Mouse (Mus musculus): ENCODE measurements around the gene Polg2.
"Not testable (repeated sequence)": the region's sequence is repeated elsewhere in the genome, so short reads cannot be mapped to it uniquely, and the experiment has no call there.

Polg2 gene

DNA sequence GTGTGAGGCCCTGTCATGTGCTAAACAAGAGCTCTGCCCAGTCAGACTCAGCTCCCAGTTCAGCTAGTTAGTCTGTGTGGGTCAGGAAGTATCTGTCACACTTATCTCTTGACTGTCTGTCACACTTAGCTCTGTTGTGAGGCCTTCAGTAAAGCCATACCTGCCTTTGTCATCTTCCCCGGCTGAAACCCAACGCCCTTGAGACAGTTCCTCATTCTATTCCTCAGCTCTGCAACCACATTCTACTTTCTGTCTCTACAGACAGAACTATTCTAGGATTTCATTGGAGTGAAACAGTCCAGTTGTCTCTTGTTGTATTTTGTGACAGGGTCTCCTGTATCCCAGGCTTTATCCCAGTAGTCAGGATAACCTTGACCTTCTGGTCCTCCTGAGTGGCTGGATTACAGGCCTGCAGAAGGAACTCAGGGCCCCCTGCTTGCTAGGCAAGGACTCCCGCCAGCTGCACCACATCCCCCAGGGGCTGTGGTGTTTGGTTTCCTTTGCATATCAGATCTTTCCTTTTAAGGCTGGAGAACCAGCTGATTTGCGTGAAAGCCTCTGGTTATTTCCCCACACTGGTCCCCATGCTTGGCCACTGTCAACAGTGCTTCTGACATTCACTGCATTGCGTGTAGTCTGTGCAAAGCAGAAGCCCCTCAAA lies 17.1 kb downstream of the Polg2 start:
- no peak for DNase-seq (ENCODE audit: low spot score in 2 of 2)

DNA sequence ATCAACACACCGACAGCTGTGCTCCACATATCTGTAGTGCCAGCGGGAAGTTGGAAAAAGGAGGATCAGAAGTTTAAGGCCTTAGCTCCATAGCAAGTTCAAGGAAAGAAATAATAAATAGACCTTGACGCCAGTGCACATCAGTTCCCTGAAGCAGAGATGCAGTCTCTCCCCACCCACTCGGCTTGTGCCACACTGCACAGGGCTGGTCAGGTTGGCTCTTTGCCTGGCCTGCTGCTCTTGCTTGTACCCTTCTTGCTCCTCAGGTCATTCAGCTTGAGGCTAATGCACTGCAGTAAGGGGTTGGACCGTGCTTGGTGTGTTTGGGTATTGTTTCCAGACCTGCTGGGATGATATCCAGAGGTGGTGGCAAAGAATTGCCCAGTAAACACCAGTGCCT lies 18.8 kb downstream of the Polg2 start:
- no peak for DNase-seq (ENCODE audit: low spot score in 2 of 2)

DNA sequence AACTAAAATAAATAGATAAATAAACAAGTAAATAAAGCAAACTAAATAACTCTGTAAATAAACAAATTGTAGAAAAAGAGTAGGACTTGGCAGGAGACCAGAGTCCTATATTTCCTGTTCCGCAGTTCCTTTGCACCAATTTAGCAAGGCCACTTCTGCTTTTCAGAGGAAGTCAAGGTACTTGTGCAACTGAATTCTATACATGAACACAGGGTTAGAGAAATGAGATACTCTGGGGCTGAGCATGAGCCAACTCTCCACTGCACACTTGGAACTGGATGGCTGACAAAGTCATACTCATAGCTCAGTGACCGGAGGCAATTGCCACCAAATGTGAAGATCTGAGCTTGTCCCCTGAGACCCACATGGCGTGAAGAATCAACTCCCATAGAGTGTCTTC lies 20.3 kb downstream of the Polg2 start:
- DNase-seq (ENCODE audit: low spot score in 2 of 2) = no peak

DNA sequence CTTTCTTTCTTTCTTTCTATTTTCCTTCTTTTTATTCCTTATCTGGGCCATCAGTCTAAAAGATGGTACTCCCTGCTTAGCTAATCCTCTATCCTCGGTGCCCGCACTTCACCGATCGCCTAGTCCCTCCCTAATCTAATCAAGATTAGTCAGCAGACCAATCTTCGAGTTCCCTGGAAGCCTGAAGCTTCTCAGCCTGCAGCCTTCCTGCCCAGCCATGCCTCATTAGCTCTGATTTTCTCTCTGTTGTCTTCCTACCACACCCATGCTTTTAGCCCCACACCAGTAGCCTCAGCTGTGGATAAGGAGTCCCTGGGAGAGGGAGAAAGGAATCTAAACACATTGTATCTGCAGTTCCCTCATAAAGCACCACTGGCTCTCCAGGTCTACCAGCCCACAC lies 23.8 kb downstream of the Polg2 start:
- no peak for DNase-seq (ENCODE audit: low spot score in 2 of 2)

DNA sequence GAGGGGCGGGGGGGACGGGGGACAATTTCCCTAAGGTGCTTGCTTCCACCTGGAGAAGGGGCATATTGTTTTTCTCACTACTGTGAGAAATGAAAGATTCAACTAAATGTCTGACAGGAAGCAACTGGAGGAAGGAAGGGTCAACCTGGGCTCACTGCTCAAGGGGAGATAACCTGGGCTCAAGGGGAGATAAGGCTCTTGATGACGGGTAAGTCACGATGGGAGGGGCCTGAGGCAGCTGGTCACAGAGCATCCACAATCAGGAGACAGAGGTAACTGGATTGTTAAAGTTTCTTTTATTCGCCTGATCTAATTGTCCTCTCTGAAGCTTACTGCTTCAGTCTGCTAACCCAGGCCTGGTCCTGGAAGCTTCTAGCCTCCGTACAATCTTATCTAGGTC lies 26.0 kb downstream of the Polg2 start:
- DNase-seq (ENCODE audit: low spot score in 2 of 2) = no peak

DNA sequence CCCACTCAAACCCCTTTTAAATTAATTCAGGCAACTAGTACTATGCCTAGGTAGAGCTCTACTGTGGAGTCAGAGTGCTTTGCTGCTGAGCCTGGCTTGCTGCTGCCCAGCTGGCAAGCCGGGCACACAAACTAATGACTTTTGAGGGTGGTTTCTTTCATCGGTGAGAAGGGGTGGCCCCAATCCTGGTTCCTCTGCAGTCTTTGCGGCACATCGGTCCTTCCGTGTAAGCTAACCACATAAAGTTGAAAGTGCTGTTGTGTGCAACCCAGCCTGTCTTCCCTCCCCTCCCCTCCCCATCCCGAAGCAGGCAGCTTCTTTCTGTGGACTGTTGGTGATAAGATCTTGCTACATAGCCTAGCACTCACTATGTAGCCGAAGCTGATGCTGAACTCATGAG lies 27.2 kb downstream of the Polg2 start:
- no peak for DNase-seq (ENCODE audit: low spot score in 2 of 2)

DNA sequence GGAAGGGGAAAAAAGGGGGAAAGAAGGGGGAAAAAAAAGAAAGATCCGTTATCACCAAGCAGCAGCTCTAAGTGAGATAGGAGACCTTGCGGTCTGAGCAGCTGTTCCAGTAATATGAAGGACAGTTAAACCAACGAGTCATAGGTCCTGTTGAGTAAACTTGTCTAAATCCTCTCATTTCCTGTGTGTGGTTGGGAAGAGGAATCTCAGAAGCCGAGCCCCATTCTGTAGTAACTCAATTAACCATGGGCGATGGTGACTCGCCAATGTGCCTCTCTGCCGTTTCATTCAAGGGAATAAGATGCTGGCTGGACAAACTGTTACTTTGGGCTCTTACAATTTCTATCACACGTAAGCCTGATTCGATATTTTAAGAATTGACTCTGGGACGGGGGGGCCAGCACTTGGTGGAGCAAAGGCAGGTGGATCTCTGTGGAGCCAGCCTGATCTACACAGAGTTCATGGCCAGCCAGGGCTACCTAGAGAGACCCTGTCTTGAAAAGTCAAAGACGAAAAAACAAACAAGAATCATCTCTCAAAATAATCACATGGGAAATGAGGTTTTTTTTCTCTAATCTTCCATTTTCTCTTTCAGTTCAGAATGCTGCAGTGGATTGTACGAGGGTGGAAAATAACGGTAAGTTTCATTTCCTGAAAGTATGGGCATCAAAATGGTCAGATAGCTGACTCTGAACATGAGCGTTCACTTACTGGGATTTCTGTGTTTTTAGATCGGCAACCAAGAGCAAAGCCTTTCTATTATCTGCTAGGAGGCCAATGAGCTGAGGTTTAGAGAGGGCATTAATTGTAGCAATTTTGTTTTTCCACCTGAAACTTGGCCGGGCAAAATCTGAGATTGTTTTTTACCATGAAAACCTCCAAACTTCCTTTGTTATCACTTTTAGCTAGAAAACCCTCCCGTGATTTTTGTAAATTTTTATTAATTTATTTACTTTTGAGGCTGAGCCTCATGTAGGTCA lies 28.0 kb downstream of the Polg2 start, which contains the start of gene Milr1:
Gene Milr1 (plus strand): TSS at position 188 of the 980 bp plus-strand sequence.
- no peak for DNase-seq (ENCODE audit: low spot score in 2 of 2)

DNA sequence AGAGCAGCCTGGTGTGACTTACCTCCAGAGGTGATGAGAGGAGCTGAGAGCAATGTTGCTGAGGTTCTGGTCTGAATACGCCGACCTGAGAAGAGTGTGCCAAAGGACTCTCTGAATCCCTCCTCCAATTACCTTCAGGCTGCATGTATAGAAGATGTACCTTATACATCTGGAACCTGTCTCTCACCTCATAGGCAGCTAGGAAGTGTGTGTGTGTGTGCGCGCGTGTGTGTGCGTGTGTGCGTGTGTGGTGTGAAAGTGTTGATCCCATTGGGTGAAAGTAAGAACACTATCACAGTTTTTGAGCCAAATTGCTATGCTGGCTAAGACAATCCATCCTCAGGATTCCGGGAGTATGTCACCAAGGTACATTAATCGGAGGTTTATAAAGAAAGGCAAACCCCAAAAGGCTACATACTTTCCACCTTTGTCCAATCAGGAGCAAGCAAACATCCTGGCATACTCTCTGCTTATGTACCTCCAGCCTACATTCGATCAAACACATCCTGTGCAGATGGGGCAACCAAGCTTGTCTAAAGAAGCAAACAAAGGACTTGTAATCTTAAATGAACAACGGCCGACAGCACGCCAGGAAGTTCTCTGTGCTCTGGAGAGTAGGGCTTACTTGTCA lies 29.1 kb downstream of the Polg2 start, which contains the start of gene Pecam1:
Gene Pecam1 (minus strand): TSS at position 508 of the 631 bp plus-strand sequence.
- DNase-seq (ENCODE audit: low spot score in 2 of 2) = no peak

DNA sequence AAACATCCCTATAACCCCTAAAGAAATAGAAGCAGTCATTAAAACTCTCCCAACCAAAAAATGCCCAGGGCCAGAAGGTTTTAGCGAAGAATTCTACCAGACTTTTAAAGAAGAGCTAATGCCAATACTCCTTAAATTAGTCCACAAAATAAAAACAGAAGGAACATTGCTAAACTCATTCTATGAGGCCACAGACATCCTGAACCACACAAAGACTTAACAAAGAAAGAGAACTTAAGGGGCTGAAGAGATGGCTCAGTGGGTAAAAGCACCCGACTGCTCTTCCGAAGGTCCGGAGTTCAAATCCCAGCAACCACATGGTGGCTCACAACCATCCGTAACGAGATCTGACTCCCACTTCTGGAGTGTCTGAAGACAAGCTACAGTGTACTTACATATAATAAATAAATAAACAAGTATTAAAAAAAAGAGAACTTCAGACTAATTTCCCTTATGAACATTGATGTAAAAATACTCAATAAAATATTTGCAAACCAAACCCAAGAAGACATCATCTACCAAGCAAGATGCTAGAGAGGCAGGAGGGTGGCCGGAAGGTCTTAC lies 29.7 kb downstream of the Polg2 start:
- not testable (repeated sequence) for DNase-seq (ENCODE audit: low spot score in 2 of 2)

DNA sequence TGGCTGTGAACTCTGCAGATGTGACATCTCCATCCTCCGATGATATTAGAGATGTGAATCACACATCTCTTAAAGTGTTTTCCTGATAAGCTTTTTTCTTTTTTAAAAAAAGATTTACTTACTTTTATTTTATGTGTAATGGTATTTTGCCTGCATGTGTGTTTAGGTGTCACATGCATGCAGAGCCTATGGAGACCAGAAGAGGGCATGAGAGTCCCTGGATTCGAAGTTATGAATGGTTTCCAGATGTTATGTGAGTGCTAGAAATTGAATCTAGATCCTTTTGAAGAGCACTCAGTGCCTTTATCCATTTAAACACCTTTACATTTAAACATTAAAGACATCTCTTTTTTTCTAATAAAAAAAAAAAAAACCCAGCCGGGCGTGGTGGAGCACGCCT lies 34.4 kb downstream of the Polg2 start:
- DNase-seq (ENCODE audit: low spot score in 2 of 2) = no peak

DNA sequence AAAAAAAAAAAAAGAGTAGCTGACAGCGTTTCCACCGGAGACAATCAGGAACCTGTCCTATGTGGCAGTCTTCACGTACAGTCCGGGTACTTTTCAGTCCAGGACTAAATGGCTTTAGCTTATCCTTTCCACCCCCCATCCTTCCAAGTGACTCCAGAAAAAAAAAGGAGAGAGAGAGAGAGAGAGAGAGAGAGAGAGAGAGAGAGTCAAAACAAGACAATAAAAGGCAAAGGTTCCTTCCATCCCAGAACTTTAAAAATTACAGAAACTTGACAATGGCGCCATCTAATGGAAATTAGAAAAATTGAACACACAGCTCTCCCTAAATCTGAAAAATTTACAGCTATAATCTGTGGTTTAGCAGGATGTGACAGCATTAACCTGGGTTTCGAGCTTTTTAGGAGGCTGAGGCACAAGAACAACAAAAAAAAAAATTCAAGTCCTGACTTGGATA lies 36.9 kb downstream of the Polg2 start:
- no peak for DNase-seq (ENCODE audit: low spot score in 2 of 2)

DNA sequence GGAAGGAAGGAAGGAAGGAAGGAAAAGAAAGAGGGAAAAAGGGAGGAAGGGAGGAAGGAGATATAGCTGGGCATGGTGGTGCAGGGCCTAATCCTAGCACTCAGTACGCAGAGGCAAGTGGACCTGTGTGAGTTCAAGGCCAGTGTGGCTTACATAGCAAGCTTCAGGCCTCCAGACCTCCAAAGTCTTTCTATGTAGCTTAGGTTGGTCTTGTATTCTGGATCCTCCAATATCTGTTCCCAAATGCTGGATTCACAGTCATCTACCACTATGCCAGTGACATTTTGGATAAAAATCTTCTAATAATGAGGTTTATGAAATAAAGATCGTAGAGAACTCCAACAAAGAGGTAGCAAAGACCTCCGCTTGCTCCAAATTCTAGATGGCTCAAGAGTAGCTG lies 37.5 kb downstream of the Polg2 start:
- no peak for DNase-seq (ENCODE audit: low spot score in 2 of 2)

DNA sequence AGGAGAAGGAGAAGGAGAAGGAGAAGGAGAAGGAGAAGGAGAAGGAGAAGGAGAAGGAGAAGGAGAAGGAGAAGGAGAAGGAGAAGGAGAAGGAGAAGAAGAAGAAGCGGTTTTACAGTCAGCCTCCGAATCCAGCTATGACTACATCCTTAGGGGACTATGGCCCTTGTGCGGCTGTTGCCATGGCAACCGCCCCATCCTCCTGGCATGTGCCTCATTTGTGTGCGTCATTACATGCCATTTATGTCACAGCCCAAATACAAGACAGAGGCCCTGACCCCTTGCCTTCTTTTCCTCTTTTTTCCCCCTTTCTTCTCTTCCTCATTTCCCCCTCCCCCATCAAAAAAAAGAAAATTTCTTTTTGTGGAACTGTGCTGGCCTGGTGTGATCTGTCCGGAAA lies 38.1 kb downstream of the Polg2 start:
- no peak for DNase-seq (ENCODE audit: low spot score in 2 of 2)

DNA sequence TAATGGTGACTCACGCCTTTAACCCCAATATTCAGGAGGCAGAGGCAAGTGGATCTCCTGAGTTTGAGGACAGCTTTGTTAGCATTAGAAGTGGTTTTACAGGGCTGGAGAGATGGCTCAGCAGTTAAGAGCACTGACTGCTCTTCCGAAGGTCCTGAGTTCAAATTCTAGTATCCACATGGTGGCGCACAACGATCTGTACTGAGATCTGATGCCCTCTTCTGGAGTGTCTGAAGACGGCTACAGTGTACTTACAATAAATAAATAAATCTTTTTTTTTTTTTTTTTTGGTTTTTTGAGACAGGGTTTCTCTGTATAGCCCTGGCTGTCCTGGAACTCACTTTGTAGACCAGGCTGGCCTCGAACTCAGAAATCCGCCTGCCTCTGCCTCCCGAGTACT lies 38.6 kb downstream of the Polg2 start:
- not testable (repeated sequence) for DNase-seq (ENCODE audit: low spot score in 2 of 2)

DNA sequence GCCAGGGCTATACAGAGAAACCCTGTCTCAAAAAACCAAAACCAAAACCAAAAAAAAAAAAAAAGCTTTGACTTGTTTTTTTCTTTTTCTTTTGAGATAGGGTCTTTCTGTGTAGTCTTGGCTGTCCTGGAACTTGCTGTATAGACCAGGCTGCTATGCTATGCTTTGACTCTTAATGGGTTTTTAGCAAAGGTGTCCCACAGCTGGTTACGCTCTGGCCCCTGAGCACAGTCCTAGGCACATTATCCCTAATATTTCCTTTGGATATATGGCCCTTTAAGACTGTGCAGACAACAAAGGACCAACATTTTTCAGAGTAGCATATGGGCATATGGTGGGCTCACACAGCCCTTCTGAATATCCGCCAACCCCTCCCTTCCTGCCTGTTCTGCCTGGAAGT lies 40.2 kb downstream of the Polg2 start:
- no peak for DNase-seq (ENCODE audit: low spot score in 2 of 2)

DNA sequence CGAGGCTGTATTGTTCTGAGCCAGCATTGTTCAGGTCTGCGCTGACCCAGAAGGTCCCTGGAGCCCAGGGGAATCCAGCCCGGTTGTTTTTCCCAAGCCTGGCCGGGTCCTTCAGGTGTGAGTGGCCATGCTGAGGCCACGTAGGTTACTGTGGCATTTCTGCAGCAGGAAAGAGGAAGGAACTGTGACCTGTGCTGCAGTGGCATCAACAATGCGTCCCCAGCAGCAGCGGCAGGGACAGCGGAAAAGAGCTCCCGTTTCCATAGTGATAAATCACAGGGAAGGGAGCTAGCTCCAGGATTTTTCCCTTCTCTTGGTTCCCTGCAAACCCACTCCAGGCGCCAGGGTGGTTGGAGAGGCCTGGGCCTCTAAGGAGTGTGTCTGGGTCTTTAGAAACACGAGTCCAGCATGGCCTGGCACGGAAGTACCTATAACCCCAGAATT lies 42.1 kb downstream of the Polg2 start:
- peak; percentile 39 for DNase-seq (ENCODE audit: low spot score in 2 of 2)

DNA sequence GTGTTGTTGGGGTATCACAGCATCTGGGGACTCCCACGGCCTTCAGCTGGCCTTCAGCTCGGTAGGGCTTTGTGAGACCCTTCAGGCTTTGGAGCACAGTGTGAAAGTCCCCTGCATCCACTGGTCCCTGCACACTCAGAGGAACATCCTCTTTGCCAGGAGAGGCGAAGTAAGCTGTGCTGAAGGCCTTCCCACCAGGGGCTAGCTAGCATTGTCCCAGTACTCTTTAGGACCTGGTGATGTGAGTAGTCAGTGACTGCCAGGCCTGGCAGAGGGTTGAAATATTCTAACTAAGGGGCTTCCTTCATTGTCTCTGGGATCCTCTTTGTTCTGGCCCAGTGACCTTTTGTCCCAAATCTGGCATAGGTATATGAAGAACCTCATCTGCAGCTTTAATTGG lies 42.7 kb downstream of the Polg2 start:
- no peak for DNase-seq (ENCODE audit: low spot score in 2 of 2)

DNA sequence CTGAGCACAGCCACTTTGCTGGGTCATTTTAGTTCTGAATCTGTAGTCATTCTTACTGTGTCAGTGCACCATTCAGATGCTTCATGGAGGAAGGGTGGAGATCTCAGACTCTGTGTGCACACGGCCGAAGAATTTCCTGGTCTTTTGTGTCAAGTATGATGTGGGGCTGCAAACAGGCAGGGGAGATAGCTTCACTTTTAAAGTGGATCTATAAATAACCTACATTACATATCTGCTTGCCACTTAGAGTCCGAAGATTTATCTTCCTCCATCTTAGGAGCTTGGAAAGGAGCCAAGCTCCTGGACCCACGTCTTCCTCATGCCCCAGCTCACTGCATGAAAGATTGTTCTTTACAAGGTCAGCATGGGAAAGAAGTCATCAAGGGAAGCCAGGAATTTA lies 48.6 kb downstream of the Polg2 start:
- no peak for DNase-seq (ENCODE audit: low spot score in 2 of 2)

DNA sequence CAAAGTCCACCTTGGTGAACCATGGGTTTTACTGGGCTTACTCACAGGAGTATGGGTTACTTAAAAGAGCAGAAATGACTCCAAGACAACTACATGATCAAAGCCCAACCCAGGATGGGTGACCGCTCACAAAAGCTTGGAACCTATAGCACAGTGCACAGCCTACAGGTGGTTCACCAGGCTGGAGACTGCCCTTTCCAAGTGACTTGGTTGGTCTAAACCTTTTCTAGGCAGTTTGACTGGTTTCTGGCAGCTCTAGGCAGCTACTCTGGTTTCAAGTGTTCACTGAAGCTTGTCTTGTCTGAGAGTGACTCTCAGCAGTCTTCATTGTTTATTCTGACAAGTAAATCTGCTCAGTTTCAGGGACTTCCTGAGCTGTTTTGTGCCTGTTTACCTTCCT lies 49.7 kb downstream of the Polg2 start:
- no peak for DNase-seq (ENCODE audit: low spot score in 2 of 2)

DNA sequence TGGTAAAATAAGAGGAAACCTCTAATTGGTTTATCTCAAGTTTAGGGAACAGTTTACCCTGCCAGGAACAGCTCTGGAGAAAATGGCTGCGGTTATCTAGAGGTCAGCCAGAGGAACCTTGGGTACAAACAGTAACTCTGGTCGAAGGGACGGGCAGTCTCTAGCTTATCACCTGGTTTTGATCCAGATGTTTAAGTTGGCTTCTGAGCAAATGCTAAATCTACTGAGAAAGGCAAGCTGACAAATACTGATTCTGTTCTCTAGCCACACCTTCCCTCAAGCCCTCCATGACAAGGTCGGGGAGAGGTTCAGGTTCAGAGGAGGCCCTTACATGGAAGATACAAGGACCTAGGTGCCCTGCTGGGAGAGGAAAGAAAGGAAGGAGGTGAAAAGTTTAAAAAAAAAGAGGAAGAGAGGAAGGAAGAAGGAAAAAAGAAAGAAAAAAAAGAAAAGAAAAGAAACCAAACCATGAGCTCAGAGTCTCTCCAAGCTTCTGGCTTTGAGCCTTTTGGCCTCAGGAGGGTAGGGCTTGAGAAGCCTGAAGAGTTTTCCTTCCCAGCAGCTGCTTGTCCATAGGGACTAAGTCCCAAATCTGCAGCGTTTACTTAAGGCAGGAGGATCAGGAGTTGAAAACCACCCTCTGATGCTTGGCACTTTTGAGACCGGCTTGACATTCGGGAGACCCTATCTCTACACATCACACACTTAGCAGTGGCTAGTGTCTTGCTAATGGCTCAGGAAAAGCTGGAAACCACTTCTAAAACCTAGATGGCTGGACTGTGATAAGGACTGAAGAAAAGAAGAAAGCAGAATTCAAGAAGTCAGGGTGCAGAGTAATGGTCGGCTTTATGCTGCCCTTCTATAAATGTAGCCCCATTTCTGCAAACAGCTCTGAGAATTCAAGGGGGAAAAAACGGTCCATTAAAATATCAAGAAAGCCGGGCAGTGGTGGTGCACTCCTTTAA lies 50.7 kb downstream of the Polg2 start:
- DNase-seq (ENCODE audit: low spot score in 2 of 2) = no peak

DNA sequence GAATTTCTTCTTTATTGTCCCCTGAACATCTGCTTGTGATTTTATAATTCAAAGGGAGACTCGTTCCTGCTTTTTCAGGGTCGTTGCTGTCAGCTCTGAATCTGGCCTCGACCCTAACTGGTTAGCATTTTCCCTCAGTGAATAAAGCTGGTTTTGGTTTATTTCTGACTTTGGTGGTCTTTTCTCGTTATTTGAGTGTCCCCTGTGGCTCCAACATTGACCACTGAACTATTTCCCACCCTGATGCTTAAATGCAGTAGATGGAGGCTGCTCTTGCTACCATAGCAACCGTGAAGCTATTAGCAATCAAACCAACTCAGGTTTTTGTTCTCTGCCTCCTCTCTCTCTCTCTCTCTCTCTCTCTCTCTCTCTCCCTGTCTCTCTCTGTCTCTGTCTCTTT lies 51.4 kb downstream of the Polg2 start:
- DNase-seq (ENCODE audit: low spot score in 2 of 2) = no peak
